Mouse (Mus musculus) embryonic facial prominence, embryonic 11.5 days (tissue): Measurements from ENCODE around the gene Shkbp1. TPM values are rescaled to one million over a fixed set of nuclear protein-coding genes. Genes with fewer than 3 reads are reported as not detected.

Experiments used
- ATAC-seq: fragments of 200-750 bp; cut with Nextera tagmentation; replicated peaks from 2 replicates; pipeline ENCODE4 v1.8.0; 2017; ENCODE audit warnings: low read depth; ENCODE audit not compliant: insufficient number of reproducible peaks, low FRiP score, low TSS enrichment
- DNase-seq: peaks from one replicate; pipeline ENCODE4 v3.0.0-alpha.2; 2015; ENCODE audit warnings: low spot score
- H3K27ac ChIP-seq: fragments of 300-500 bp; sonication (generic); replicated peaks from 2 replicates; pipeline ENCODE4 v1.5.1; 2014; ENCODE audit warnings: mild to moderate bottlenecking, low read depth, low read length, control low read depth
- H3K27me3 ChIP-seq: fragments of 300-500 bp; sonication (generic); 2 replicates; pipeline ENCODE4 v1.6.1; 2014; ENCODE audit warnings: mild to moderate bottlenecking, low read length, moderate library complexity, mixed read lengths; ENCODE audit not compliant: control insufficient read depth, insufficient read depth
- H3K36me3 ChIP-seq: fragments of 300-500 bp; sonication (generic); replicated peaks from 2 replicates; pipeline ENCODE4 v1.6.1; 2014; ENCODE audit warnings: low read depth, mild to moderate bottlenecking, low read length, moderate library complexity, mixed read lengths; ENCODE audit not compliant: control insufficient read depth, insufficient read depth
- H3K4me1 ChIP-seq: fragments of 300-500 bp; sonication (generic); 2 replicates; pipeline ENCODE4 v1.6.1; 2014; ENCODE audit warnings: low read length, mixed read lengths; ENCODE audit not compliant: control insufficient read depth, insufficient read depth
- H3K4me2 ChIP-seq: fragments of 300-500 bp; sonication (generic); 2 replicates; pipeline ENCODE4 v1.6.1; 2014; ENCODE audit warnings: low read depth, mild to moderate bottlenecking, control low read depth, low read length, moderate library complexity
- H3K4me3 ChIP-seq: fragments of 300-500 bp; sonication (generic); 2 replicates; pipeline ENCODE4 v1.5.1; 2014; ENCODE audit warnings: low read depth, low read length, control low read depth
- H3K9ac ChIP-seq: fragments of 300-500 bp; sonication (generic); replicated peaks from 2 replicates; pipeline ENCODE4 v1.6.1; 2014; ENCODE audit warnings: mild to moderate bottlenecking, control low read depth, low read length
- H3K9me3 ChIP-seq: fragments of 300-500 bp; sonication (generic); replicated peaks from 2 replicates; pipeline ENCODE4 v1.6.1; 2016; ENCODE audit warnings: mild to moderate bottlenecking, low read length, inconsistent platforms, mixed read lengths; ENCODE audit not compliant: control insufficient read depth
- WGBS: fragments of 180-500 bp; shearing (Covaris S2); extraction: QIAGEN DNeasy Blood & Tissue Kit; methylation state at CpG from one replicate; pipeline ENCODE4 v1.1.7; 2014; 5-methylcytosine and 5-hydroxymethylcytosine counted together
- polyA plus RNA-seq: library from polyadenylated mRNA; unstranded; fragments of >200 nt; fragmentation: Nextera tagmentation; extraction: Ambion mirVana; gene quantifications from 2 replicates; pipeline ENCODE4 v1.2.1, GENCODE M21; 2014

Gene Shkbp1
- polyA plus RNA-seq, 1 experiment from 2014 or later, result 50.2 TPM

GRCm38 (mm10) chr7:27306161-27307160 lies 49.4 kb downstream of the Shkbp1 start:
- WGBS, result 74% methylated on average over 24 of the region's 24 CpGs
- no peaks in the 10 kb centered on the region for H3K9me3 ChIP-seq
- no peak overlapping the region for H3K4me3 ChIP-seq
- DNase-seq (peak; percentile 42), ATAC-seq (no peak)
- H3K27me3 ChIP-seq, result peaks cover 9% of the 10 kb centered on the region
- H3K27ac ChIP-seq, result no peak overlapping the region
- no peak overlapping the region for H3K9ac ChIP-seq
- H3K4me1 ChIP-seq, result peaks cover 3% of the 10 kb centered on the region
- no peaks in the 10 kb centered on the region for H3K36me3 ChIP-seq
- H3K4me2 ChIP-seq, result no peak overlapping the region

- Histone ChIP-seq H3K4me3 (no peak overlapping the region), H3K4me1 (no peaks in the 10 kb centered on the region), H3K9me3 (no peaks in the 10 kb centered on the region), H3K9ac (no peak overlapping the region), H3K27me3 (peaks cover 1% of the 10 kb centered on the region), H3K4me2 (no peak overlapping the region), H3K27ac (no peak overlapping the region), H3K36me3 (no peaks in the 10 kb centered on the region)
- WGBS, result 87% methylated on average over 17 of the region's 17 CpGs
- no peak for ATAC-seq
- DNase-seq, result no peak
These were observed 50.6 kb downstream of the Shkbp1 start for GRCm38 (mm10) chr7:27305091-27305730.

GRCm38 (mm10) chr7:27302172-27302571 lies 53.6 kb downstream of the Shkbp1 start:
- no peak overlapping the region for H3K9ac ChIP-seq
- H3K4me2 ChIP-seq, result no peak overlapping the region
- H3K4me3 ChIP-seq, result no peak overlapping the region
- H3K9me3 ChIP-seq, result no peaks in the 10 kb centered on the region
- no peak for ATAC-seq
- H3K27ac ChIP-seq, result no peak overlapping the region
- 9% methylated on average over 11 of the region's 11 CpGs for WGBS
- H3K27me3 ChIP-seq, result no peaks in the 10 kb centered on the region
- H3K4me1 ChIP-seq, result no peaks in the 10 kb centered on the region
- peak; percentile 81 for DNase-seq
- H3K36me3 ChIP-seq, result no peaks in the 10 kb centered on the region

GRCm38 (mm10) chr7:27300801-27301200 lies 55.0 kb downstream of the Shkbp1 start:
- H3K36me3 ChIP-seq, result no peaks in the 10 kb centered on the region
- no peaks in the 10 kb centered on the region for H3K27me3 ChIP-seq
- no peak overlapping the region for H3K4me3 ChIP-seq
- no peaks in the 10 kb centered on the region for H3K9me3 ChIP-seq
- H3K9ac ChIP-seq, result no peak overlapping the region
- no peak overlapping the region for H3K27ac ChIP-seq
- no peak for DNase-seq
- ATAC-seq, result no peak
- H3K4me1 ChIP-seq, result no peaks in the 10 kb centered on the region
- H3K4me2 ChIP-seq, result no peak overlapping the region
- 91% methylated on average over 5 of the region's 5 CpGs for WGBS

GRCm38 (mm10) chr7:27300351-27300750 lies 55.5 kb downstream of the Shkbp1 start:
- Histone ChIP-seq H3K9me3 (no peaks in the 10 kb centered on the region), H3K27me3 (no peaks in the 10 kb centered on the region), H3K27ac (no peak overlapping the region), H3K36me3 (no peaks in the 10 kb centered on the region), H3K4me3 (no peak overlapping the region), H3K4me1 (no peaks in the 10 kb centered on the region), H3K9ac (no peak overlapping the region), H3K4me2 (no peak overlapping the region)
- DNase-seq, result no peak
- no peak for ATAC-seq
- WGBS, result 85% methylated on average over 4 of the region's 4 CpGs

GRCm38 (mm10) chr7:27298816-27299215 lies 57.0 kb downstream of the Shkbp1 start:
- no peak overlapping the region for H3K4me3 ChIP-seq
- H3K36me3 ChIP-seq, result no peaks in the 10 kb centered on the region
- 87% methylated on average over 6 of the region's 6 CpGs for WGBS
- H3K4me2 ChIP-seq, result no peak overlapping the region
- ATAC-seq, result no peak
- H3K27me3 ChIP-seq, result no peaks in the 10 kb centered on the region
- no peaks in the 10 kb centered on the region for H3K9me3 ChIP-seq
- no peak for DNase-seq
- H3K27ac ChIP-seq, result no peak overlapping the region
- no peak overlapping the region for H3K9ac ChIP-seq
- no peaks in the 10 kb centered on the region for H3K4me1 ChIP-seq

GRCm38 (mm10) chr7:27298033-27298610 lies 57.7 kb downstream of the Shkbp1 start:
- WGBS, result 82% methylated on average over 16 of the region's 16 CpGs
- no peak overlapping the region for H3K4me2 ChIP-seq

GRCm38 (mm10) chr7:27296518-27296917 lies 59.3 kb downstream of the Shkbp1 start:
- Histone ChIP-seq H3K4me1 (no peaks in the 10 kb centered on the region), H3K4me2 (no peak overlapping the region), H3K36me3 (no peaks in the 10 kb centered on the region), H3K27me3 (no peaks in the 10 kb centered on the region), H3K9ac (no peak overlapping the region), H3K4me3 (no peak overlapping the region), H3K9me3 (no peaks in the 10 kb centered on the region), H3K27ac (no peak overlapping the region)
- 92% methylated on average over 4 of the region's 4 CpGs for WGBS
- DNase-seq (no peak), ATAC-seq (no peak)

More at GRCm38 (mm10) chr7:27298033-27298610, 57.7 kb downstream of the Shkbp1 start:
- no peak for ATAC-seq
- Histone ChIP-seq H3K27ac (no peak overlapping the region), H3K36me3 (no peaks in the 10 kb centered on the region), H3K27me3 (no peaks in the 10 kb centered on the region), H3K4me3 (no peak overlapping the region), H3K9ac (no peak overlapping the region), H3K9me3 (no peaks in the 10 kb centered on the region), H3K4me1 (no peaks in the 10 kb centered on the region)
- DNase-seq, result no peak
